Mouse (Mus musculus): ENCODE data around the gene ccdc198. TPM values are rescaled to one million over a fixed set of nuclear protein-coding genes. Genes with fewer than 3 reads are reported as not detected.
A peak's percentile ranks its signal among the peaks of the same experiment; 100 is the strongest.
"Not testable (repeated sequence)": the region's sequence is repeated elsewhere in the genome, so short reads cannot be mapped to it uniquely, and the experiment has no call there.

Gene ccdc198
- polyA plus RNA-seq, 1 experiment = not detected

GRCm38 (mm10) chr14:49218677-49219076 is 26.6 kb downstream of the ccdc198 start:
- Histone ChIP-seq H3K36me3 (ENCODE audit: control insufficient read depth) (no peaks in the 10 kb centered on the region), H3K9me3 (ENCODE audit: control insufficient read depth, low read length) (no peaks in the 10 kb centered on the region), H3K4me3 (replicated peaks) (no peak overlapping the region), H3K4me1 (ENCODE audit: control insufficient read depth) (no peaks in the 10 kb centered on the region), H3K27me3 (ENCODE audit: control insufficient read depth) (no peaks in the 10 kb centered on the region)
- TF ChIP-seq TAL1 (IDR thresholded peaks at IDR 0.05; ENCODE audit: low read length) = no peak
- TF ChIP-seq GATA1 (IDR thresholded peaks at IDR 0.05; ENCODE audit: low read length) = no peak

- H3K9me3 ChIP-seq (ENCODE audit: control insufficient read depth, low read length); H3K27me3 ChIP-seq (ENCODE audit: control insufficient read depth); H3K4me1 ChIP-seq (ENCODE audit: control insufficient read depth); H3K36me3 ChIP-seq (ENCODE audit: control insufficient read depth); H3K4me3 ChIP-seq (replicated peaks): not testable (repeated sequence)
Observed at GRCm38 (mm10) chr14:49210215-49210614, 35.1 kb downstream of the ccdc198 start.

- no peaks in the 10 kb centered on the region for H3K36me3 ChIP-seq (ENCODE audit: control insufficient read depth)
- no peaks in the 10 kb centered on the region for H3K9me3 ChIP-seq (ENCODE audit: control insufficient read depth, low read length)
- H3K27me3 ChIP-seq (ENCODE audit: control insufficient read depth) = no peaks in the 10 kb centered on the region
- TF ChIP-seq GATA1 (IDR thresholded peaks at IDR 0.05; ENCODE audit: low read length) (no peak), TAL1 (IDR thresholded peaks at IDR 0.05; ENCODE audit: low read length) (no peak)
- no peak overlapping the region for H3K4me3 ChIP-seq (replicated peaks)
- H3K4me1 ChIP-seq (ENCODE audit: control insufficient read depth) = no peaks in the 10 kb centered on the region
Observed at GRCm38 (mm10) chr14:49201073-49201778, 44.0 kb downstream of the ccdc198 start.

- no peak overlapping the region for H3K4me3 ChIP-seq (replicated peaks)
- no peaks in the 10 kb centered on the region for H3K9me3 ChIP-seq (ENCODE audit: control insufficient read depth, low read length)
- H3K36me3 ChIP-seq (ENCODE audit: control insufficient read depth) = peaks cover 6% of the 10 kb centered on the region
- no peaks in the 10 kb centered on the region for H3K27me3 ChIP-seq (ENCODE audit: control insufficient read depth)
- H3K4me1 ChIP-seq (ENCODE audit: control insufficient read depth) = no peaks in the 10 kb centered on the region
- no peak for TF ChIP-seq TAL1 (IDR thresholded peaks at IDR 0.05; ENCODE audit: low read length)
- TF ChIP-seq GATA1 (IDR thresholded peaks at IDR 0.05; ENCODE audit: low read length) = no peak
Observed at GRCm38 (mm10) chr14:49197031-49197527, 48.2 kb downstream of the ccdc198 start.

- H3K36me3 ChIP-seq (ENCODE audit: control insufficient read depth) = peaks cover 66% of the 10 kb centered on the region
- TF ChIP-seq TAL1 (IDR thresholded peaks at IDR 0.05; ENCODE audit: low read length) (no peak), GATA1 (IDR thresholded peaks at IDR 0.05; ENCODE audit: low read length) (no peak)
- no peaks in the 10 kb centered on the region for H3K27me3 ChIP-seq (ENCODE audit: control insufficient read depth)
Observed at GRCm38 (mm10) chr14:49186270-49186669, 59.0 kb downstream of the ccdc198 start.

GRCm38 (mm10) chr14:49179736-49180135 is 65.5 kb downstream of the ccdc198 start:
- Histone ChIP-seq H3K4me1 (ENCODE audit: control insufficient read depth) (peaks cover 3% of the 10 kb centered on the region), H3K27me3 (ENCODE audit: control insufficient read depth) (no peaks in the 10 kb centered on the region), H3K4me3 (replicated peaks) (no peak overlapping the region), H3K36me3 (ENCODE audit: control insufficient read depth) (peaks cover 57% of the 10 kb centered on the region), H3K9me3 (ENCODE audit: control insufficient read depth, low read length) (no peaks in the 10 kb centered on the region)
- TF ChIP-seq GATA1 (IDR thresholded peaks at IDR 0.05; ENCODE audit: low read length) (no peak), TAL1 (IDR thresholded peaks at IDR 0.05; ENCODE audit: low read length) (no peak)

More at GRCm38 (mm10) chr14:49186270-49186669, 59.0 kb downstream of the ccdc198 start:
- Histone ChIP-seq H3K4me3 (replicated peaks) (no peak overlapping the region), H3K9me3 (ENCODE audit: control insufficient read depth, low read length) (no peaks in the 10 kb centered on the region), H3K4me1 (ENCODE audit: control insufficient read depth) (no peaks in the 10 kb centered on the region)

GRCm38 (mm10) chr14:49173290-49174135 is 71.8 kb downstream of the ccdc198 start:
- Histone ChIP-seq H3K9me3 (ENCODE audit: control insufficient read depth, low read length) (no peaks in the 10 kb centered on the region), H3K4me1 (ENCODE audit: control insufficient read depth) (peaks cover 30% of the 10 kb centered on the region), H3K36me3 (ENCODE audit: control insufficient read depth) (peaks cover 32% of the 10 kb centered on the region), H3K4me3 (replicated peaks) (peak overlapping the region; percentile 98), H3K27me3 (ENCODE audit: control insufficient read depth) (no peaks in the 10 kb centered on the region)
- TF ChIP-seq TAL1 (IDR thresholded peaks at IDR 0.05; ENCODE audit: low read length) (no peak), GATA1 (IDR thresholded peaks at IDR 0.05; ENCODE audit: low read length) (no peak)

GRCm38 (mm10) chr14:49172582-49172988 is 72.7 kb downstream of the ccdc198 start:
- Histone ChIP-seq H3K9me3 (ENCODE audit: control insufficient read depth, low read length) (no peaks in the 10 kb centered on the region), H3K4me3 (replicated peaks) (peak overlapping the region; percentile 98), H3K27me3 (ENCODE audit: control insufficient read depth) (no peaks in the 10 kb centered on the region), H3K4me1 (ENCODE audit: control insufficient read depth) (peaks cover 30% of the 10 kb centered on the region), H3K36me3 (ENCODE audit: control insufficient read depth) (peaks cover 27% of the 10 kb centered on the region)
- no peak for TF ChIP-seq TAL1 (IDR thresholded peaks at IDR 0.05; ENCODE audit: low read length)
- TF ChIP-seq GATA1 (IDR thresholded peaks at IDR 0.05; ENCODE audit: low read length) = no peak

- H3K9me3 ChIP-seq (ENCODE audit: control insufficient read depth, low read length) = no peaks in the 10 kb centered on the region
- TF ChIP-seq GATA1 (IDR thresholded peaks at IDR 0.05; ENCODE audit: low read length) (no peak), TAL1 (IDR thresholded peaks at IDR 0.05; ENCODE audit: low read length) (no peak)
- H3K27me3 ChIP-seq (ENCODE audit: control insufficient read depth) = no peaks in the 10 kb centered on the region
- H3K4me3 ChIP-seq (replicated peaks) = peak within 1 kb of the TSS; percentile 98
- H3K4me1 ChIP-seq (ENCODE audit: control insufficient read depth) = peaks cover 30% of the 10 kb centered on the region
- peaks cover 25% of the 10 kb centered on the region for H3K36me3 ChIP-seq (ENCODE audit: control insufficient read depth)
Observed at GRCm38 (mm10) chr14:49171867-49172581, 73.2 kb downstream of the ccdc198 start, which contains the start of gene Naa30. Naa30 (plus strand) TSS chr14:49172226.
